Mouse (Mus musculus) cortical plate, adult 2 months (tissue): ENCODE measurements around the gene Vmn2r106. TPM values are rescaled to one million over a fixed set of nuclear protein-coding genes. Genes with fewer than 3 reads are reported as not detected.

Source experiments
- H3K27ac ChIP-seq: fragments of 200-500 bp; 2 replicates; pipeline ENCODE4 v1.5.1; 2012; ENCODE audit warnings: low read length, control low read depth, inconsistent platforms; ENCODE audit not compliant: insufficient read depth
- H3K4me1 ChIP-seq: fragments of 200-500 bp; 2 replicates; pipeline ENCODE4 v1.6.1; 2011; ENCODE audit warnings: low read length; ENCODE audit not compliant: control insufficient read depth, insufficient read depth
- H3K4me3 ChIP-seq: fragments of 200-500 bp; 2 replicates; pipeline ENCODE4 v1.5.1; 2011; ENCODE audit warnings: mild to moderate bottlenecking, low read length, control low read depth; ENCODE audit not compliant: insufficient read depth
- CTCF ChIP-seq: fragments of 200-500 bp; IDR thresholded peaks from 2 replicates; pipeline ENCODE4 v1.5.1; 2011; ENCODE audit warnings: mild to moderate bottlenecking, control low read depth, low read length; ENCODE audit not compliant: insufficient read depth; ENCODE audit errors: extremely low read depth
- POLR2A ChIP-seq: fragments of 200-500 bp; IDR thresholded peaks from 2 replicates; pipeline ENCODE4 v1.6.1; 2011; ENCODE audit warnings: mild to moderate bottlenecking, low read length, control low read depth; ENCODE audit not compliant: insufficient read depth; ENCODE audit errors: extremely low read depth
- polyA plus RNA-seq: library from polyadenylated mRNA; depleted of rRNA; stranded (reverse); fragments of >200 nt; gene quantifications from 2 replicates; pipeline ENCODE4 v1.2.3, GENCODE M21; 2012; rRNA removed

The Vmn2r106 gene
- polyA plus RNA-seq, result not detected in 2 replicates

DNA sequence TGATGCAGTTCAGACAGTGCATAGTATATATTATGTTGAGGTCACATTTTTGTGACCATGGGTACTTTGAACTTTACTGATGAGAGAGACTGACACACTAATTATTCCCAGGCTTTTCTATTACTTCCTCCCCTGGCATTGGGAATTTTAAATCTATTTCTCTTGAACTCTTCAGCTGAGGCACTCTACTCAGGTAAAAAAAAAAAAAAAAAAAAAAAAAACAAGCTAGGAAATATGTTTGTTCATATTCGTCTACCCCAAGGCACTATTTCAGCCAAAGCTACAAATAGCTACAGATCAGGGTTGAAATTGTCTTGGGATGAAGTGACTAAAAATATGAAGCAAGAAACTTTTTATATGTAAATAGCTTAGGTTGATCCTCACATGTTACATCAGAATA, at the start of gene Vmn2r106:
Vmn2r106 (minus strand) TSS at position 101 of the 400 bp plus-strand sequence.
- Histone ChIP-seq H3K4me1 (no peaks in the 10 kb centered on the region), H3K27ac (no peak within 1 kb of the TSS), H3K4me3 (no peak within 1 kb of the TSS)
- TF ChIP-seq CTCF (no peak), POLR2A (no peak)

DNA sequence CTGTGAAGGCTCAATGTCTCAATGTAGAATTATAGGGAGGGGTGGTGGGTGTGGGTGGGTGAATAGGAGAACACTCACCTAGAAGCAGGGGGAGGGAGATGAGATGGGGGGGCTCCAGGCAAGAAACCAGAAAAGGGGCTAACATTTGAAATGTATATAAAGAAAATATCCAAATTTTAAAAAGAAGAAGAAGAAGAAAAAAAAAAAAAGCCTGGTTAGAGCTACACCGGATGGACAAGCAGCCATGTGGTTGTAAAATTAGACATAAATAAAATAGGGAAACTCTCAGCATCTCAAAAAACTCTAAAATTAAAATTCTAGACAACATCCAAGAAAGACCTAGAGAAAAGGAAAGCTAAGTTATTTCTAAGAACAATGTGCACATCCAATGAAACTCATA, 20.4 kb upstream of the Vmn2r106 start:
- TF ChIP-seq CTCF (no peak), POLR2A (no peak)
- H3K4me3 ChIP-seq, result no peak overlapping the region
- H3K4me1 ChIP-seq, result no peaks in the 10 kb centered on the region
- H3K27ac ChIP-seq, result no peak overlapping the region

DNA sequence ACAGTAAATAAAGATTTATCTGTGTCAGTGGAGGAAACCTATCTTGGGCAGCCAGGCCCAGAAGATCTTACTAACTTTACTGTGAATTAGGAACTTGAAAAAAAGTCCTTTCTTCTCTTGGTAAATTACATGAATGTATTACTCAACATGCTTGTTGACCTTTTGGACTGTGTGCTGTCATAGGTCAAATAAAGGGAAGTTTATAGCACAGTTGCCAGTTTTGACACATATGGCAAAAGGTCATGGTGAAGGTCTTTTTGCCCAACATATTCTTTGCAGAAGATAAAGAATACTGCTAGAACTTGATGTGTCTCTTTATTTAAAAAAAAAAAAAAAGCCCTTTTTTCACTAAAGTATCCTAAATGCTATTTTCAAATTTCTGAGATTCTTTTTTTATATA, 1.6 kb upstream of the Vmn2r106 start:
- no peak for TF ChIP-seq POLR2A
- no peak for TF ChIP-seq CTCF
- Histone ChIP-seq H3K4me1 (no peaks in the 10 kb centered on the region), H3K27ac (no peak overlapping the region), H3K4me3 (no peak overlapping the region)

DNA sequence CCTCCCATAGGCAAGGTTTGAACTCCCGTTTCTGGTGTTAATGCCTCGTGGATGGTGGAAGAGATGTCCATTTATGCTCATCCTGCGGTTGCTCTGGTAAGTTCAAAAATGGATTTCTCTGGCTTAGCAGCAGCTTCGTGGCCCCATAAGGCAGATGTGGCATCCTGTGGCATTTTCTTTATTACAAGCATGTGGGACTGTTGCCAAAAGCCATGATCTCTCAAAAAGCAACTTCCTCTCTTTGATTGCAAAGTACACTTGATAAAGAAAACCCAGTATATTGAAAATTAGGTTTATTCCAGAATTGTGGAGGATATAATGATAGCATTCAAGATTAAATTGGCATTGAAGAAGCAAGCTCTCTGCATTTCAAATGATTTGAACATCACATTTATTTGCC, 29.8 kb downstream of the Vmn2r106 start:
- Histone ChIP-seq H3K4me1 (no peaks in the 10 kb centered on the region), H3K4me3 (no peak overlapping the region), H3K27ac (no peak overlapping the region)
- TF ChIP-seq CTCF, result no peak
- TF ChIP-seq POLR2A, result no peak

DNA sequence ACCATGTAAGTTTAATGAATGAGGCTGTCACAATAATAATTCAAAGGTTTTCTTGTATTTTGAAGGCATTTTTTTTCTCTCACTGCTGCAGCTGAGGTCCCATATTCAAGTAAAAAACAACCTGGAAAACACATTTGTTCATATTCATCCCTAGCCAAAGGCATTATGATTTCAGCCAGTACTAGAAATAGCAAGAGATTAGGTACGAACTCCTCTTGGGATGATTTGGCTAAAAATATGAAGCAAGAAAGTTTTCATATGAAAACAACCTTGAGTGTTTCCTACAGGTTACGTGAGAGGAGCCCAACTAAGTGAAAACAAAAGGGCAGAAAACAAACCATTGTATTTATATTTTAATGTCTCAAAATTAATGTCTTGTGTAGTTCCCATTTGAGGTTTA, 50.4 kb downstream of the Vmn2r106 start, which contains the start of gene Vmn2r105:
Vmn2r105 (minus strand) TSS at position 101 of the 400 bp plus-strand sequence.
- Histone ChIP-seq H3K4me3 (no peak within 1 kb of the TSS), H3K4me1 (no peaks in the 10 kb centered on the region), H3K27ac (no peak within 1 kb of the TSS)
- no peak for TF ChIP-seq POLR2A
- no peak for TF ChIP-seq CTCF

Other genes with a start within 250 kb of the Vmn2r106 start
- gene Vmn2r104, start 237.2 kb downstream of the Vmn2r106 start, polyA plus RNA-seq, result not detected in 2 replicates
- not detected in 2 replicates for gene Fpr-rs7, start 171.3 kb downstream of the Vmn2r106 start, polyA plus RNA-seq
- not detected in 2 replicates for gene Fpr-rs6, start 102.5 kb downstream of the Vmn2r106 start, polyA plus RNA-seq
- not detected in 2 replicates for gene Vmn2r105, start 50.5 kb downstream of the Vmn2r106 start, polyA plus RNA-seq
- gene Vmn2r107, start 59.7 kb upstream of the Vmn2r106 start, polyA plus RNA-seq, result not detected in 2 replicates
- not detected in 2 replicates for gene Vmn1r224, start 128.6 kb upstream of the Vmn2r106 start, polyA plus RNA-seq
- gene Vmn2r108, start 195.8 kb upstream of the Vmn2r106 start, polyA plus RNA-seq, result not detected in 2 replicates
- gene Vmn1r225, start 212.6 kb upstream of the Vmn2r106 start, polyA plus RNA-seq, result not detected in 2 replicates